Comparison of ENCODE assay signal across 23 mouse cellular contexts in the genomic region with DNA sequence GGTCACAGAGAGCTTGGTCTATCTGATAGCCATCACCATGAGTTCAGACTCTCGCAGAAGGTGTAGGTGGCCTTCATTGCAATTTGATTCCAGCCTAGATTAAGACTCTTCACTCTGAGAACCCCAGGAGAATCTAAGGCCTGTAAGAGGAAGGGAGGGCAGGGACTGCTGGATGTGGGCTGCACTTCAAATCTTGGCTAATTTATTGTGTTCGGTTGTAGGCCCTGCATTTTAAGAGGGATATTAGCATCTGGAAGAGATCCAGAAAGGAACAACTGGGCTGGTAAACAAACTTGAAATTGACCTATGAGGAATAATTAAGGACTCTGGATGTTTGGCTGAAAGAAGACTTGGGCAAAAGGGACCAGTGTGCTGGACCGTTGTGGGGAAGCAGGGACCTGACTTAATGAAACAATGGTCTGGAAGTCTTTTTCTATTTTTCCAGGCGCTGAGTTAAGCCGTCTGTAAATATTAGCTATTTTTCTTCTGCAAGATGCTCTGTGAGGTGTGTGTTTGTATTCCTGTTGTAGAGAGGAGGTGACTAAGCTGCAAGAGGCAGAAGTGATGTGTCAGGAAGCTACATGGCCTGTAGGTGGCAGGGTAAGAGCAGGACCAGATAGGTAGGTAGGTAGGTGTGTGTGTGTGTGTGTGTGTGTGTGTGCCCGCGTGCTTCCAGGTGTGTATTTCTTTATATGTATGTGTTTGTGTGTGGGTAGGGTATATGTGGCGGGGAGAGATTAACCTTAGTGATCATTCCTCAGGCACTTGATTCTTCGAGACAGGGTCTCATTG. TPM values are rescaled to one million over a fixed set of nuclear protein-coding genes. Genes with fewer than 3 reads are reported as not detected.
DNase-seq lines count a peak whose midpoint lies in the region; ATAC-seq and TF ChIP-seq lines count a peak whose summit lies in the region.
"Had no signal": no experiment of that assay in that cellular context is flagged by ENCODE, and none has a peak within 500 bp of the region (broad histone marks: within the 10 kb centered on the region; RNA-seq: fewer than 3 reads in every experiment).

No protein-coding gene starts in this region.

- H3K4me2 ChIP-seq in hindbrain, embryonic 16.5 days (ENCODE audit: low read length): no peak overlapping the region
- H3K4me2 ChIP-seq: forebrain, embryonic 15.5 days had no signal

- TF ChIP-seq EP300 in ES-Bruce4 (IDR thresholded peaks at IDR 0.05; ENCODE audit: insufficient read depth, low read depth, low read length): no peak

- no peak for DNase-seq in frontal cortex, postnatal 14 days (ENCODE audit: low spot score in 2 of 2)
- peak in 1 of 2 experiments; percentile 23 for DNase-seq in layer of hippocampus, adult 2 months (ENCODE audit: low spot score in 2 of 2)
- no peak for DNase-seq in layer of hippocampus, postnatal 25 days (ENCODE audit: extremely low spot score in 1 of 2, low spot score in 1 of 2)
- no peak for DNase-seq in gastrocnemius, postnatal 14 days
- DNase-seq in thymus, postnatal 36 days: no peak
- DNase-seq: cerebellum, postnatal 10 days; gastrocnemius, adult 2 months; liver; liver, postnatal 0 days; right cerebral cortex, adult 18-20 months; thymus, adult 2 months had no signal

- H3K27me3 ChIP-seq in ES-Bruce4 (ENCODE audit: control insufficient read depth, insufficient read depth, low read length, poor library complexity, severe bottlenecking): no peaks in the 10 kb centered on the region
- H3K27me3 ChIP-seq in hindbrain, embryonic 16.5 days (replicated peaks; ENCODE audit: control insufficient read depth, insufficient read depth, low read length): no peaks in the 10 kb centered on the region
- H3K27me3 ChIP-seq: forebrain, embryonic 15.5 days had no signal

- no peak overlapping the region for H3K9ac ChIP-seq in ES-Bruce4 (ENCODE audit: low read depth, poor library complexity, severe bottlenecking)
- no peak overlapping the region for H3K9ac ChIP-seq in hindbrain, embryonic 16.5 days (ENCODE audit: low read depth, low read length)
- H3K9ac ChIP-seq: forebrain, embryonic 15.5 days; liver, postnatal 0 days had no signal

- H3K36me3 ChIP-seq in ES-Bruce4 (ENCODE audit: control insufficient read depth, insufficient read depth, low read length, poor library complexity, severe bottlenecking): no peaks in the 10 kb centered on the region
- no peaks in the 10 kb centered on the region for H3K36me3 ChIP-seq in hindbrain, embryonic 16.5 days (ENCODE audit: control insufficient read depth, insufficient read depth, low read length)
- H3K36me3 ChIP-seq: forebrain, embryonic 15.5 days had no signal

- H3K4me3 ChIP-seq in layer of hippocampus, adult 2 months: no peak overlapping the region
- no peak overlapping the region for H3K4me3 ChIP-seq in ES-Bruce4 (ENCODE audit: low read depth, low read length)
- H3K4me3 ChIP-seq in hindbrain, embryonic 16.5 days (ENCODE audit: low read length): no peak overlapping the region
- H3K4me3 ChIP-seq: forebrain, embryonic 15.5 days; gastrocnemius, adult 2 months had no signal

- ATAC-seq in frontal cortex, adult (ENCODE audit: low TSS enrichment): peak; percentile 50; the same call in 1 of the 2 replicates
- ATAC-seq in hindbrain, embryonic 16.5 days: peak; percentile 63
- ATAC-seq: forebrain, embryonic 15.5 days; inflammation-experienced regulatory T-cells, adult 6 months; liver, postnatal 0 days had no signal

- no peak overlapping the region for H3K27ac ChIP-seq in layer of hippocampus, adult 2 months
- no peak overlapping the region for H3K27ac ChIP-seq in ES-Bruce4 (ENCODE audit: insufficient read depth, low read length)
- H3K27ac ChIP-seq in hindbrain, embryonic 16.5 days (ENCODE audit: low read depth, low read length): no peak overlapping the region; the same call in 1 of the 2 replicates
- H3K27ac ChIP-seq: forebrain, embryonic 15.5 days; gastrocnemius, adult 2 months had no signal

- intact Hi-C loops in gastrocnemius, postnatal 14 days (cut with DNase I; ENCODE audit: low total_unique reads): no loop called here

- no peaks in the 10 kb centered on the region for H3K9me3 ChIP-seq in ES-Bruce4 (replicated peaks; ENCODE audit: control insufficient read depth, insufficient read depth, low read length, poor library complexity, severe bottlenecking)
- H3K9me3 ChIP-seq in hindbrain, embryonic 16.5 days (ENCODE audit: control insufficient read depth, low read length): no peaks in the 10 kb centered on the region
- H3K9me3 ChIP-seq: forebrain, embryonic 15.5 days had no signal

- peak; percentile 50 for TF ChIP-seq CTCF in layer of hippocampus, adult 2 months (conservative IDR thresholded peaks at IDR 0.05)
- TF ChIP-seq CTCF in ES-Bruce4 (IDR thresholded peaks at IDR 0.05; ENCODE audit: low read depth, low read length): peak; percentile 49

- no peak for TF ChIP-seq POLR2A in ES-Bruce4 (IDR thresholded peaks at IDR 0.05; ENCODE audit: insufficient read depth, low read length)

- WGBS in hindbrain, embryonic 16.5 days: 71% methylated on average over 9 of the region's 9 CpGs

- H3K4me1 ChIP-seq in ES-Bruce4 (ENCODE audit: control insufficient read depth, insufficient read depth, low read length): no peaks in the 10 kb centered on the region
- H3K4me1 ChIP-seq in hindbrain, embryonic 16.5 days (ENCODE audit: control insufficient read depth, insufficient read depth, low read depth, low read length): peaks cover 3% of the 10 kb centered on the region; the same call in 1 of the 2 replicates

RNA-seq across cellular contexts. Expression of gene Glra1, which starts 18.4 kb away (rescaled TPM):
- total RNA-seq in layer of hippocampus, adult 2 months (2021): under 1 TPM in 1 of 2 experiments, not detected in 1; 0.29 TPM
- total RNA-seq in layer of hippocampus, postnatal 25 days (2021): under 1 TPM; 0.16 to 0.34 TPM
- not detected in 2 replicates for polyA plus RNA-seq in ES-Bruce4 (2011; ENCODE audit: insufficient read depth, insufficient read length, low read depth, missing spikeins)
- 2.5 and 2.8 TPM in 2 replicates for polyA plus RNA-seq in hindbrain, embryonic 16.5 days (2015; fragmentation: Nextera tagmentation; extraction: Ambion mirVana)
- total RNA-seq in gastrocnemius, postnatal 14 days (2021): not detected
- total RNA-seq: adrenal gland, postnatal 4 days; ES-E14; gastrocnemius, adult 2 months; heart, adult 8-10 months had no signal
- polyA plus RNA-seq: forebrain, embryonic 15.5 days; heart, embryonic 16.5 days; inflammation-experienced regulatory T-cells, adult 6 months; kidney, embryonic 16.5 days; liver, postnatal 0 days; small intestine, adult 2 months; stomach, embryonic 14.5 days; thymus, adult 2 months had no signal
